Mouse (Mus musculus) midbrain, embryonic 16.5 days (tissue): ENCODE data around the gene Ccl1. TPM values are rescaled to one million over a fixed set of nuclear protein-coding genes. Genes with fewer than 3 reads are reported as not detected.

Source experiments
- ATAC-seq: fragments of 200-750 bp; cut with Nextera tagmentation; 2 replicates; pipeline ENCODE4 v1.8.0; 2017; ENCODE audit warnings: moderate TSS enrichment
- H3K27ac ChIP-seq: fragments of 300-500 bp; sonication (generic); 2 replicates; pipeline ENCODE4 v1.5.1; 2014; ENCODE audit warnings: mild to moderate bottlenecking, low read length, mixed read lengths
- H3K27me3 ChIP-seq: fragments of 300-500 bp; sonication (generic); 2 replicates; pipeline ENCODE4 v1.6.1; 2014; ENCODE audit warnings: low read depth, low read length, mixed read lengths; ENCODE audit not compliant: control insufficient read depth, insufficient read depth
- H3K36me3 ChIP-seq: fragments of 300-500 bp; sonication (generic); 2 replicates; pipeline ENCODE4 v1.6.1; 2014; ENCODE audit warnings: mild to moderate bottlenecking, low read length, moderate library complexity, mixed read lengths; ENCODE audit not compliant: control insufficient read depth, insufficient read depth
- H3K4me1 ChIP-seq: fragments of 300-500 bp; sonication (generic); 2 replicates; pipeline ENCODE4 v1.6.1; 2014; ENCODE audit warnings: mild to moderate bottlenecking, low read length, mixed read lengths; ENCODE audit not compliant: control insufficient read depth, insufficient read depth
- H3K4me2 ChIP-seq: fragments of 300-500 bp; sonication (generic); 2 replicates; pipeline ENCODE4 v1.6.1; 2014; ENCODE audit warnings: mild to moderate bottlenecking, low read length, mixed read lengths
- H3K4me3 ChIP-seq: fragments of 300-500 bp; sonication (generic); 2 replicates; pipeline ENCODE4 v1.5.1; 2014; ENCODE audit warnings: low read depth, mild to moderate bottlenecking, low read length, moderate library complexity, mixed read lengths
- H3K9ac ChIP-seq: fragments of 300-500 bp; sonication (generic); 2 replicates; pipeline ENCODE4 v1.6.1; 2014; ENCODE audit warnings: low read depth, low read length, mixed read lengths
- H3K9me3 ChIP-seq: fragments of 300-500 bp; sonication (generic); replicated peaks from 2 replicates; pipeline ENCODE4 v1.6.1; 2014; ENCODE audit warnings: mild to moderate bottlenecking, low read length, mixed read lengths; ENCODE audit not compliant: control insufficient read depth, poor library complexity, severe bottlenecking
- WGBS: fragments of 180-500 bp; shearing (Covaris S2); extraction: QIAGEN DNeasy Blood & Tissue Kit; methylation state at CpG from one replicate; pipeline ENCODE4 v1.1.7; 2014; 5-methylcytosine and 5-hydroxymethylcytosine counted together
- polyA plus RNA-seq: library from polyadenylated mRNA; unstranded; fragments of >200 nt; fragmentation: Nextera tagmentation; extraction: Ambion mirVana; gene quantifications from 2 replicates; pipeline ENCODE4 v1.2.1, GENCODE M21; 2015

Ccl1 gene
- polyA plus RNA-seq, 1 experiment from 2014 or later, result 1.1 TPM

DNA sequence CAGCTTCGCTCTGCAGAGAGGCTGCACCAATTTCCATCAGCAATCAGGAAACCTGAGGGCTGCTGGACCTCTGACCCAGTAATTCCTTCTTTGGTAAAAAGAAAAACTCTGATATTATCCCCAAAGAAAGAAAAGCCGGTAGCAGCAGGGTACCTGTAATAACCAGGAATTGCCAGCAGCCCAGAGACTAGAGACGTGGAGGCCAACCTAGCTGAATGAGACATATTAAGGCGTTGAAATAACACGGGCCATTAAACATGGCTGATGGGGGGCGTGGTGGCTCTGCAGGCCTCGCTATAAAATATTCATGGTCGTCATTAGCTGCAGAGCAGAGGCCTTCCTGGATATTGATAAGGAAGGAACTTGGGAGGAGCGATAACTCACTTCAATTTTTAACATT is 78.5 kb downstream of the Ccl1 start:
- H3K4me2 ChIP-seq, result no peak overlapping the region
- H3K27me3 ChIP-seq, result no peaks in the 10 kb centered on the region; the same call in 1 of the 2 replicates
- H3K4me3 ChIP-seq, result no peak overlapping the region
- no peaks in the 10 kb centered on the region for H3K36me3 ChIP-seq
- H3K9me3 ChIP-seq, result no peaks in the 10 kb centered on the region
- no peak for ATAC-seq
- H3K27ac ChIP-seq, result no peak overlapping the region
- H3K9ac ChIP-seq, result no peak overlapping the region
- 46% methylated on average over 9 of the region's 9 CpGs for WGBS
- peaks cover 6% of the 10 kb centered on the region; the same call in 1 of the 2 replicates for H3K4me1 ChIP-seq

DNA sequence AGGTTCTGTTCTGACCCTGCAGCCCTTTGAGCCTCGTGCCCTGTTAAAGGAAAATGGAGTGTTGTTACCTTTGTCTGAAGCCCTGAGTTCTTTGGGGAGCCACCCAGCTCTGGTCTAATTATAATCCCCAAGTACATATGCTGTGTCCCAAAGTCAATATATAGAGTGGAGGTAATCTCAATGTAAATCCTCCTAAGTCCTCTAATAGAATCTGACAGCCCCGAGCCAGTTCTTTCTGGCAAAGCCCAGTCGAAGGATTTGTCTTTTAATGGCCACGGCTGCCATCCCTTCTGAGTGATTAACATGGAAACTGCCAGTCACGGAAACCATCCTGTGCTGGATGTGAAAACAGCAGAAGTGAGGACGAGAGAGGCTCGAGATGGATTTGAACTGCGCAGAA is 79.6 kb downstream of the Ccl1 start:
- ATAC-seq, result no peak
- peaks cover 6% of the 10 kb centered on the region; the same call in 1 of the 2 replicates for H3K4me1 ChIP-seq
- H3K4me2 ChIP-seq, result no peak overlapping the region
- H3K27me3 ChIP-seq, result no peaks in the 10 kb centered on the region; the same call in 1 of the 2 replicates
- no peaks in the 10 kb centered on the region for H3K36me3 ChIP-seq
- H3K27ac ChIP-seq, result no peak overlapping the region
- H3K9ac ChIP-seq, result no peak overlapping the region
- 27% methylated on average over 8 of the region's 8 CpGs for WGBS
- H3K4me3 ChIP-seq, result no peak overlapping the region
- H3K9me3 ChIP-seq, result no peaks in the 10 kb centered on the region

DNA sequence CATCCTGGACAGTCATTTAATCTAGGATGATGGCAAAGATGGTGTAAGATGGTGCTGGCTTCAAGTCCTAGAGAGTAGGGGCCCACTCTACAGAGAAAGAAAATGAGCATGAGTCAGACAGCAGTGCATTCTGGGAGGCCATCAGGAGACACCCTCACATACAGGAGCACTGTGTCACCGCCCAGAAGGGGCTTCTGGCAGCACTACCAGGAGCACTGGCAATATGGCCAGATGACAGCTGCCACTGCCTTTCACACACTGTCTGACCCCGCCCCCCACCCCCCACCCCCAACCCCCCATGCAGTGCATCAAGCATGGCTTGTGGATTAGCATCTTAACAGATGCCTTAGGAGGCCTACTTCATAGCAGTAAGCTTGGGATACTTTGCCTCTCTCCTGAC is 89.0 kb downstream of the Ccl1 start:
- Histone ChIP-seq H3K36me3 (no peaks in the 10 kb centered on the region), H3K9me3 (no peaks in the 10 kb centered on the region), H3K9ac (no peak overlapping the region), H3K4me1 (no peaks in the 10 kb centered on the region), H3K27me3 (no peaks in the 10 kb centered on the region), H3K4me3 (no peak overlapping the region), H3K27ac (no peak overlapping the region), H3K4me2 (no peak overlapping the region)
- WGBS, result 33% methylated on average over 2 of the region's 2 CpGs
- ATAC-seq, result no peak

DNA sequence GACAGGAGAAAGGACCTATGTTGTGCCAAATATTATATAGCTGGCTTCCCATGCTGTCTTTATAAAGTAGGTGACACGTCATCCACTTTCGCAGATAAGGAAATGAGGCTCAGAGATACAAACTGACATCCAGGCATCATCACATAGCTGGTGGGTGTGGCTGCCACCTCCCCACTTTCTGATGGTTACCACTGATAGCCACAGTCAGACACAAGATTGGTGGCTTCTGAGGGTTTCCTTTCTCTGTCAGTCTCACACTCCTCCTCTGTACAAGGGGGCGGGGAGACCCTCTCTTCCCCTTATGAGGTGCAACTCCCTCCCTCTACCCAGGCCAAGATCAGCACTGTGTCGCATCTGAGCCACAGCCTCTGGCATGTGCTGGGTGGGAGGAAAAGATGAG is 91.1 kb downstream of the Ccl1 start:
- 82% methylated on average over 4 of the region's 4 CpGs for WGBS
- Histone ChIP-seq H3K9ac (no peak overlapping the region), H3K9me3 (no peaks in the 10 kb centered on the region), H3K4me2 (no peak overlapping the region), H3K27ac (no peak overlapping the region), H3K36me3 (no peaks in the 10 kb centered on the region), H3K4me1 (no peaks in the 10 kb centered on the region), H3K27me3 (no peaks in the 10 kb centered on the region), H3K4me3 (no peak overlapping the region)
- ATAC-seq, result no peak

DNA sequence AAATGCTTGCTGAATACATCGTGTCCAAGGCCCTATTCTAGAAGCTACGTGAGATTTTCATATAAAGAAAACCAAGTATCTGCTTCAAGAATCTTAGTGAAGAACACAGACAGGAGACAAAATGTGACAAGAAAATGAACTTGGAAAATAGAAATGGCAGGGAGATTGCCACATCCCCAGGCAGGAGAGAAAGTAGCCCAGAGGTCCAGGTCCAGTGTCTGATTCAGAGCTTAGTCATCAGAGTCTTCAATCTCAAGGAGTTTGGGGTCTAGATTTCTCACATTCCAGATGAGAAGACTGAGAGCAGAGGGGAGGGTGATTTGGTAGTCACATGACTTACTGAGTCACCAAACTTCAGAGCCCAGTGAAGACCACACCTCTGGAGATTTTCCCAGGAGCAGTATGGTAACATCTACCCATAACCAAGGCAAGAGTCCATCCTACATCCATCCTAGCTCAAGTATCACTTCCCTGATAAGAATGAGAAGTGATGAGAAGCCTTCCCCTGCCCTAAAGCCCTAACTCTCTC is 98.5 kb downstream of the Ccl1 start:
- no peaks in the 10 kb centered on the region for H3K36me3 ChIP-seq
- no peak for ATAC-seq
- no peak overlapping the region for H3K4me2 ChIP-seq
- H3K27me3 ChIP-seq, result no peaks in the 10 kb centered on the region
- no peak overlapping the region for H3K27ac ChIP-seq
- WGBS, result 91% methylated on average over 2 of the region's 2 CpGs
- H3K9ac ChIP-seq, result no peak overlapping the region
- no peak overlapping the region for H3K4me3 ChIP-seq
- no peaks in the 10 kb centered on the region for H3K4me1 ChIP-seq
- H3K9me3 ChIP-seq, result no peaks in the 10 kb centered on the region

DNA sequence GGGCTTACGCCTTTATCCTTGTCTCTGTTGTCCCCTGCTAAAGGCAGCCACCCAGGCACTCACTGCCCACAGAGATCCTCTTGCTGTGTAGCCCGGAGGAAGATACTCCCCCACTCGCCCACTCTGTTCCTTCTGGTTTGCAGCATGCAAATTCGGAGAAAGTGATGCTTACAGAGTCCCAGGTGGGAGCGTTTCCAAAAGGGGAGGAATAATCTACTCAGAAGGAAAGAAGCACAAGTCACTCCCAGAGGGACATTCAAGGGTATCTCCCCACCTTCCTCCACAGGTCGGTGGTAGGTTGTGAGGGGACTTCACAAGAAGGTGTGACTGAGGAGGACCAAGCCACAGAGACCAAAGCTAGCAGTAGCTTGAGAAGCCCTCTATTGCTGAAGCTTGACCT is 100.3 kb downstream of the Ccl1 start:
- Histone ChIP-seq H3K9ac (no peak overlapping the region), H3K4me3 (no peak overlapping the region), H3K36me3 (no peaks in the 10 kb centered on the region), H3K27ac (no peak overlapping the region), H3K27me3 (no peaks in the 10 kb centered on the region), H3K4me2 (no peak overlapping the region), H3K9me3 (no peaks in the 10 kb centered on the region), H3K4me1 (no peaks in the 10 kb centered on the region)
- no peak for ATAC-seq
- 92% methylated on average over 6 of the region's 6 CpGs for WGBS

DNA sequence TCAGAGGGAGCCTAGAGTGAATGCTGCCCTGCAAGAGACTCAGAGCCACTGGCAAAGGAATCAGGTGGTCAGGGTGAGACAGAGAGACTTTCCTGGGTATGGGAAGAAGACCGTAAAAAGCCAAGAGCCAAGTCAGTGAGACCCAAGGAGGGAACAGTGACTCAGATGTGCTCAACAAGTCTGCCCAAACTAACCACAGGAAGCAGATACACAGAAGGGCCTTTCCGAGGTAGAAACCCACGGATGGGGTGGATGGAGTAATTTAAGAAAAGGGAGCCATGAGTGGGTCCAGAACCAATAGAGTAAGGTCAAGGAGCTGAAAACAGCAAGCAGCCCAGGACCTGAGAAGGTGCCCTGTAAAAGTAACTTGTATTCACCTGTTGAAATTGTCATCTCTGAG is 101.8 kb downstream of the Ccl1 start:
- H3K27ac ChIP-seq, result no peak overlapping the region
- 96% methylated on average over 3 of the region's 3 CpGs for WGBS
- no peak overlapping the region for H3K4me2 ChIP-seq
- ATAC-seq, result no peak
- no peak overlapping the region for H3K4me3 ChIP-seq
- H3K36me3 ChIP-seq, result no peaks in the 10 kb centered on the region
- no peak overlapping the region for H3K9ac ChIP-seq
- H3K4me1 ChIP-seq, result no peaks in the 10 kb centered on the region; the same call in none of the 2 replicates
- H3K9me3 ChIP-seq, result no peaks in the 10 kb centered on the region
- no peaks in the 10 kb centered on the region for H3K27me3 ChIP-seq

DNA sequence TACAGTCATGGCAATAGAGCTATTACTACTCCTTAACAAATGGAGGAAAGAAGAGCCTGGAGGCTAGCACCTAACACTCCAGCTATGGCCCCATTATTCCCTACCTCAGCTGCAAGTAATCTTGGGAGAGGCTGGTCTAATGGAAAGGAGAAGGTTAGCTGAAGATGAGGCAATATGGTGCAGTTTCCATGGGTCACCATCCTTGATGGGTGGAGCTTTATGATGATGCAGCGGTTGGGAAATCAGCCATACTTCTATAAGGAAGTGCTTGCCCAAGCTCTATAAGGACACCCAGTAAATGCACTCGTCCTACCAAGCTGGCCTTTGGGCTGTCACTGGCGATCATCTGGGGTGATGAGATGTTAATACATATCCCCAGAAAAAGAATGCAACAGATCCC is 107.7 kb downstream of the Ccl1 start:
- H3K4me1 ChIP-seq, result peaks cover 4% of the 10 kb centered on the region
- no peaks in the 10 kb centered on the region for H3K36me3 ChIP-seq
- no peak overlapping the region for H3K9ac ChIP-seq
- WGBS, result 89% methylated on average over 3 of the region's 3 CpGs
- H3K27ac ChIP-seq, result no peak overlapping the region
- no peak for ATAC-seq
- H3K4me2 ChIP-seq, result no peak overlapping the region
- H3K4me3 ChIP-seq, result no peak overlapping the region
- no peaks in the 10 kb centered on the region for H3K9me3 ChIP-seq
- no peaks in the 10 kb centered on the region; the same call in 1 of the 2 replicates for H3K27me3 ChIP-seq

DNA sequence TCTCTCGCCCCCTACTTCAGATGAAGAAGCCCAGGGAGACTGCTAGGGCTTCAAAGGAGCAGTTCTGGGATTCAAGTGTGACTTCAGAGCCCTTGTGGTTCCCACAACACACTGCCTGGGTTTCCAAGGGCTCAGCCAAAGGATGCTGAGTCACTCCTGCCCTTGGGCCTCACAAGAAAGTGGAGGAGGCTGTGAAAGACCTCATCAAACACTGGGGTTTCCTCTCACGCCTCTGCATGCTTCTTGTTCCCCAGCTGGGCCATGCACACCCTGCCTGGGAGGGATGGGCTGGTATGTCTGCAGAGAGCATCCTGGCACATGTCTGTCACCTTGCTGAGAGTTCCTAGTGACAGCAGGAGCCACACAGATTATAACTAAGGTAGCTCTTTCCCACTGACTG is 110.5 kb downstream of the Ccl1 start:
- no peaks in the 10 kb centered on the region; the same call in 1 of the 2 replicates for H3K27me3 ChIP-seq
- H3K9ac ChIP-seq, result no peak overlapping the region
- 65% methylated on average over 2 of the region's 2 CpGs for WGBS
- H3K4me2 ChIP-seq, result no peak overlapping the region
- no peak for ATAC-seq
- no peak overlapping the region for H3K27ac ChIP-seq
- H3K36me3 ChIP-seq, result no peaks in the 10 kb centered on the region
- H3K4me3 ChIP-seq, result no peak overlapping the region
- H3K9me3 ChIP-seq, result no peaks in the 10 kb centered on the region
- peaks cover 11% of the 10 kb centered on the region for H3K4me1 ChIP-seq
